Mouse (Mus musculus) bone marrow, adult 2 months (tissue): ENCODE results near the gene Fli1.

Source experiments
- CTCF ChIP-seq: fragments of 200-500 bp; IDR thresholded peaks from 2 replicates; pipeline ENCODE4 v1.5.1; 2011; ENCODE audit warnings: low read length, control low read depth; ENCODE audit not compliant: control insufficient read depth, insufficient read depth
- POLR2A ChIP-seq: fragments of 200-500 bp; IDR thresholded peaks from 2 replicates; pipeline ENCODE4 v1.6.1; 2011; ENCODE audit warnings: low read depth, mild to moderate bottlenecking, control low read depth, low read length, borderline replicate concordance; ENCODE audit not compliant: control insufficient read depth

DNA sequence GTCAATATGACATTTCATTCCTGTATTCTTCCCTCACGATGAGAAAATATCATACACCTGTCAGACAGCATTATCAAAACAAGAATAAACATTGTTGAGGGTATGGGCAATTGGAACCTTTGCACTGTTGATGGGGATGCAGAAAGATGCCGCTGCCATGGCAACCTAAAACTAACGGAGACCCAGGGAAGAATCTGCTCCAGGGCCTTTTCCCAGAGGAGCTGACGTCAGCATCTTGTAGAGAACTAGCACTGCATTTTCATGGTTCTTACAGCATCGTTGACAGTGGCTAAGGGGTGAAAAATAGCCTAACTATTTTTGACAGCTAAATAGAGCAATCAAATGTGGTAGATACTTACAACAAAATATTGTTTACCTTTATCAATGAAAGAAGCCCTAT is 47.9 kb upstream of the Fli1 start:
- no peak for TF ChIP-seq CTCF
- no peak for TF ChIP-seq POLR2A
